Mouse (Mus musculus): ENCODE results near the gene Bicdl1.

DNA sequence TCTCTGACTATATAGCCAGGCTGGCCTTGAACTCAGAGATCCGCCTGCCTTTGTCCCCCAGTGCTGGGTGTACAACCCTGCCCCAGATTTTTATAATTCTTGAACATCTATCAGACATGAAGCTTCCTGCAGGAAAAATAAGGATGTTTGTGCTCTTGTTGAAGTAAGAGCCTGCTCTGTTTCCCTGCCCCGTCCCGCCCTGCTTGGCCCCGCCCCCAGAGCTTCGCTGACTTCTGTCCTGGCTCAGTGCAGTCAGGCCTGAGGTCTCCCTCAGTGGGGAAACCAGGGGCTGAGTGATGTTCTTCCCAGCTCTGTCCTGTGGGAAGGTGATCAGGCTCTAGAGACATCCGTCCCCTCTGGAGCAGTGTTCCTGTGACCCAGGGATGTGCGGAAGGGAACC, 108.7 kb downstream of the Bicdl1 start:
- TF ChIP-seq EP300 (optimal IDR thresholded peaks at IDR 0.05) = no peak
- TF ChIP-seq CTCF (IDR thresholded peaks at IDR 0.05; ENCODE audit: low read depth) = no peak

Data from stomach, postnatal 0 days (tissue).